8 mouse cellular contexts compared by ENCODE assay signal in the genomic region with DNA sequence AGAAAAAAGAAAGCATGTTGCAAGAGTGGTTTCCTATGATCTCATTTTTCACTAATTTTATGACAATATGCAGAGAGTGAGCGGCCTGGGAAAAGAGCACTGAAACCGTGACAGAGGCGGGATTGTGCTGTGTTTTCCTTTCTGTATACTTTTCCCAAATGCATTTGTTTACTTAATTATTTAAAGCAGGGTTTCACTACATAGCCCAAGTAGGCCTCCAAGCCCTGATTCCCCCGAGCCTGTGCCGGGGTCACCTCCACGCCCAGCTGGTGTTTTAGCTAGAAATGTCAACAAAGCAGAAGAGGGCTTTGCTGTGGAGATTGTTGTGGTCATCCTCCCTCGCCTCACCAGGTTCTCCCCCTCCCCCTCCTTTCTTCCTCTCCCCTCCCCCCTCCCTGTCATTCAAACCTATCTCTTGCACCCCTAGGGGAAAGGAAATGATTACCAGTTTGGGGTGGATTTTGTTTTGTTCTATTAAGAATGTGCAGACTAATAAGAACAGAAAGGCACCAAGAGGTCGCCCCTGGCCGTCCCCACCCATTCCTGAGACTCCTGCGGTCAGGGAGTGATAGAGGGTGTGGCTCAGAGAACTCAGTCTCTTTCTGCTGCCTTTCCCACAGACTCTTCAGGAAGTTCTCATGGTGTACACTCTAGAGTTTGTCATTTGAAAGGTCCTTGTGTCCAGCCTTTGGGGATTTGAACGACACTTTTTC. TPM values are rescaled to one million over a fixed set of nuclear protein-coding genes. Genes with fewer than 3 reads are reported as not detected.
A peak's percentile ranks its signal among the peaks of the same experiment; 100 is the strongest.
DNase-seq lines count a peak whose midpoint lies in the region; ATAC-seq and TF ChIP-seq lines count a peak whose summit lies in the region.

No protein-coding gene starts in this region.

- TF ChIP-seq CTCF in intestine, postnatal 0 days (IDR thresholded peaks at IDR 0.05; ENCODE audit: low read depth): no peak

- 12% methylated on average over 11 of the region's 11 CpGs for WGBS in embryonic facial prominence, embryonic 15.5 days
- 14% methylated on average over 11 of the region's 11 CpGs for WGBS in intestine, postnatal 0 days
- 2% methylated on average over 11 of the region's 11 CpGs for WGBS in midbrain, embryonic 10.5 days

- peak; percentile 44 to 58 for DNase-seq in lung, adult 18-20 months
- no peak for DNase-seq in lung, postnatal 14 days
- DNase-seq in midbrain, embryonic 10.5 days (ENCODE audit: low spot score): peak; percentile 43
- DNase-seq in urinary bladder, adult 18-20 months (ENCODE audit: low spot score in 2 of 2): no peak
- DNase-seq in c-Kit-positive CD71-positive TER-119-positive erythroid progenitor cells, embryonic 14.5 days (ENCODE audit: low spot score): no peak

- H3K4me2 ChIP-seq in embryonic facial prominence, embryonic 15.5 days (replicated peaks): peak overlapping the region; percentile 58
- H3K4me2 ChIP-seq in intestine, postnatal 0 days (replicated peaks; ENCODE audit: low read depth): peak overlapping the region; percentile 58

- H3K9ac ChIP-seq in embryonic facial prominence, embryonic 15.5 days: no peak overlapping the region
- H3K9ac ChIP-seq in intestine, postnatal 0 days (ENCODE audit: low read depth, low read length): no peak overlapping the region

- H3K27ac ChIP-seq in embryonic facial prominence, embryonic 15.5 days (replicated peaks): peak overlapping the region; percentile 48; the same call in 1 of the 2 replicates
- no peak overlapping the region for H3K27ac ChIP-seq in intestine, postnatal 0 days (ENCODE audit: low read depth, low read length)
- H3K27ac ChIP-seq in midbrain, embryonic 10.5 days (replicated peaks): peak overlapping the region; percentile 68; the same call in 1 of the 2 replicates

- H3K4me3 ChIP-seq in embryonic facial prominence, embryonic 15.5 days (replicated peaks): peak overlapping the region; percentile 39
- H3K4me3 ChIP-seq in intestine, postnatal 0 days (ENCODE audit: low read depth, low read length): peak overlapping the region; percentile 27
- H3K4me3 ChIP-seq in midbrain, embryonic 10.5 days: peak overlapping the region; percentile 44

- no peaks in the 10 kb centered on the region for H3K9me3 ChIP-seq in embryonic facial prominence, embryonic 15.5 days (replicated peaks)
- H3K9me3 ChIP-seq in intestine, postnatal 0 days (ENCODE audit: control insufficient read depth): no peaks in the 10 kb centered on the region
- H3K9me3 ChIP-seq in midbrain, embryonic 10.5 days (replicated peaks): no peaks in the 10 kb centered on the region

- H3K4me1 ChIP-seq in embryonic facial prominence, embryonic 15.5 days: peaks cover 10% of the 10 kb centered on the region; the same call in 1 of the 2 replicates
- 0 out of 2 replicates have a peak, but pooled peaks cover 3% of the 10 kb centered on the region for H3K4me1 ChIP-seq in intestine, postnatal 0 days (replicated peaks; ENCODE audit: control insufficient read depth, insufficient read depth, low read length)
- H3K4me1 ChIP-seq in midbrain, embryonic 10.5 days: peaks cover 34% of the 10 kb centered on the region

- no peaks in the 10 kb centered on the region for H3K27me3 ChIP-seq in embryonic facial prominence, embryonic 15.5 days
- H3K27me3 ChIP-seq in intestine, postnatal 0 days (replicated peaks; ENCODE audit: control insufficient read depth, insufficient read depth, low read length): no peaks in the 10 kb centered on the region
- peaks cover 40% of the 10 kb centered on the region for H3K27me3 ChIP-seq in midbrain, embryonic 10.5 days (ENCODE audit: low read depth, poor library complexity, severe bottlenecking)

- no peaks in the 10 kb centered on the region for H3K36me3 ChIP-seq in embryonic facial prominence, embryonic 15.5 days
- no peaks in the 10 kb centered on the region for H3K36me3 ChIP-seq in intestine, postnatal 0 days (ENCODE audit: control insufficient read depth, insufficient read depth)
- H3K36me3 ChIP-seq in midbrain, embryonic 10.5 days: no peaks in the 10 kb centered on the region

- ATAC-seq in embryonic facial prominence, embryonic 15.5 days (ENCODE audit: insufficient number of reproducible peaks, low FRiP score, low TSS enrichment, low read depth): peak; percentile 39; the same call in 1 of the 2 replicates
- no peak for ATAC-seq in intestine, postnatal 0 days
- no peak for ATAC-seq in erythroid progenitor cell, adult 5-6 weeks (replicated peaks; ENCODE audit: low FRiP score, poor library complexity, severe bottlenecking)

RNA-seq across cellular contexts. Expression of gene Nebl, which starts 10.9 kb away (rescaled TPM):
- polyA plus RNA-seq in embryonic facial prominence, embryonic 15.5 days (2015; fragmentation: Nextera tagmentation; extraction: Ambion mirVana): 16.7 and 19.5 TPM in 2 replicates
- polyA plus RNA-seq in intestine, postnatal 0 days (2015; fragmentation: Nextera tagmentation; extraction: Ambion mirVana): 0.22 and 0.33 TPM in 2 replicates
- polyA plus RNA-seq in midbrain, embryonic 10.5 days (2016; fragmentation: Nextera tagmentation; extraction: Ambion mirVana): 3.3 and 4.4 TPM in 2 replicates
- total RNA-seq in erythroid progenitor cell, adult 5-6 weeks (2015; ENCODE audit: low replicate concordance): not detected in 2 replicates
- not detected in 2 replicates for total RNA-seq in erythroid progenitor cell, adult 5-6 weeks (2017; ENCODE audit: low replicate concordance)

Comparison
In these comparisons a context has a peak if more than half of its experiments do, and no peak if none do; other contexts are left out.
1. DNase-seq: peak in lung, adult 18-20 months (2 of 2) and midbrain, embryonic 10.5 days (single experiment); none in lung, postnatal 14 days (single experiment), urinary bladder, adult 18-20 months (0 of 2) and c-Kit-positive CD71-positive TER-119-positive erythroid progenitor cells, embryonic 14.5 days (single experiment).
2. Peak in every context shown above with its lines, with median percentiles within 50 percentile points of each other: H3K4me3 ChIP-seq.